Mouse (Mus musculus): Measurements from ENCODE around the gene Zrsr1.

Gene Zrsr1

DNA sequence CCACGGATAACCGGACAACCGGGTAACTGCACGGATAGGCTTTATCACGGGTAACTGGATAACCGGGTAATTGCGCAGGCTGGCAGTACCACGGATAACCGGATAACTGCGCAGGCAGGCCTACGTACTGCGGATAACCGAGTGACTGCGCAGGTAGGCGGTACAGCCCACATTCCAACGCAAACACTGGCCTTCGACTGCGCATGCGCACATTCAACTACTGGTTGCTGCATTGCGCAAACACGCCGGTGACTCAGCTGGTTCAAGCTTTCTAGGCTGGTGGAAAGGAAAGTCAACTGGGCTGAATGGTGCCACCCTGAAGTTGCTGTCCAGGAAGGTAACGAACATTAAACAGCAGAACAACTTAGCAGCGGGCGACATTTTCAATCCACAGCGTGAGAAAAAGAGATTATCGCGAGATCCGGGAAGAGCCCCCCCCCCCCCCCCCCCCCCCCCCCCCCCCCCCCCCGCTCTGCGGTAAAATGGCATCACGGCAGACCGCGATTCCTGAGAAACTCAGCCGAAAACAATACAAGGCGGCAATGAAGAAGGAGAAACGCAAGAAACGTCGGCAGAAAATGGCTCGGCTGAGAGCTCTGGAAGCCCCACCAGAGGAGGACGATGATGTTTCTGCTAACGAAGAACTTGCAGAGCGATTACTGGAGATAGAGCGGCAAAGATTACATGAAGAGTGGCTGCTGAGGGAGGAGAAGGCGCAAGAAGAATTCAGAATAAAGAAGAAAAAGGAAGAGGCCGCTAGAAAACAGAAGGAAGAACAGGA is 1.1 kb downstream of the Zrsr1 start:
- peak; percentile 71 to 72 for DNase-seq (ENCODE audit: low spot score in 2 of 2)

DNA sequence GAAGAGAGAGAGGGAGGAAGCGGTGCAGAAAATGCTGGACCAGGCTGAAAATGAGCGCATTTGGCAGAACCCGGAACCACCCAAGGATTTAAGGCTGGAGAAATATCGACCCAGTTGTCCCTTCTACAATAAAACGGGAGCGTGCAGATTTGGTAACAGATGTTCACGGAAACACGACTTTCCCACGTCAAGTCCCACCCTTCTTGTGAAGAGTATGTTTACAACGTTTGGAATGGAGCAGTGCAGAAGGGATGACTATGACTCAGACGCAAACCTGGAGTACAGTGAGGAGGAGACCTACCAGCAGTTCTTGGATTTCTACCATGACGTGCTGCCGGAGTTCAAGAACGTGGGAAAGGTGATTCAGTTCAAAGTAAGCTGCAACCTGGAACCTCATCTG is 1.8 kb downstream of the Zrsr1 start:
- DNase-seq (ENCODE audit: low spot score in 2 of 2): no peak

- DNase-seq (ENCODE audit: low spot score in 2 of 2): no peak
Measured at GRCm38 (mm10) chr11:22978215-22978614, 6.4 kb downstream of the Zrsr1 start.

DNA sequence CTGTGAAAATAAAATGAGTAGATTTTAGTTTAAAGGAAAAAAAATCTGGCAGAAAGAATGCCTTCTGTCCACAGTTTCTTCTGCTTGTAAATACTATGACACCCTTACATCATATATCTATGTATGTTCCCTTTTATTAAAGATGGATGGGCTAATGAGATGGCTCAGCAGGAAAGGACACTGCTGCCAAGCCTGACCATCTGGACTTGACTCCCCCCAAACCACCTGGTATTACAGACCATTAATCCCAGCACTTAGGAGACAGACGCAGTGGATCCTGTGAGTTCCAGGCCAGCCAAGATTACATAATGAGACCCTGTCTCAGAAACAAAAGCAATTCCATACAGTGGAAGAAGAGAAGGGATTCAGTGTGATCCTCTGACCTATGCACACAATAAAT is 6.9 kb downstream of the Zrsr1 start:
- DNase-seq (ENCODE audit: low spot score in 2 of 2): no peak

GRCm38 (mm10) chr11:22979221-22979620 is 7.4 kb downstream of the Zrsr1 start:
- DNase-seq (ENCODE audit: low spot score in 2 of 2): no peak

DNA sequence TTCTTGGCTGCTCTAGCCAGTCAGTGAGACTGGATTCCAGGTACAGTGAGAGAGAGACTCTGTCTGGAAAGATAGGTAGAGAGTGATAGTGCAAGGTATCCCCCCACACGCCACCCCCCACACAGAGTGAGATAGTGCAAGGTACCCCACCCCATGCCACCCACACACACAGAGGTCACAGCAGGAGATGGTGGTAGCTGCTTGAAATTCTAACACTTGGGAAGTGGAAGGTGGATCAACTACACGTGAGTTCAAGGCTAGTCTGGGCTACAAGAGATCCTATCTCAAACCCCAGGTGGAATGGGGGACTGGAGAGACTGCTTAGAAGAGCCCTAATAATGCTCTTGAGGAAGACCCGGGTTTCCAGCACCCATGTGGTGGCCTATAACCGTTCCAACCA is 9.2 kb downstream of the Zrsr1 start:
- DNase-seq (ENCODE audit: low spot score in 2 of 2): no peak

GRCm38 (mm10) chr11:22981543-22981950 is 9.7 kb downstream of the Zrsr1 start:
- DNase-seq (ENCODE audit: low spot score in 2 of 2): peak in 1 of 2 experiments; percentile 18

GRCm38 (mm10) chr11:22981984-22982757 is 10.4 kb downstream of the Zrsr1 start, which contains the start of the genes Gm28048 and Commd1:
Gene Gm28048 (minus strand): TSS chr11:22982090.
Gene Commd1 (minus strand): TSS chr11:22982382.
- peak; percentile 95 to 98 for DNase-seq (ENCODE audit: low spot score in 2 of 2)

DNA sequence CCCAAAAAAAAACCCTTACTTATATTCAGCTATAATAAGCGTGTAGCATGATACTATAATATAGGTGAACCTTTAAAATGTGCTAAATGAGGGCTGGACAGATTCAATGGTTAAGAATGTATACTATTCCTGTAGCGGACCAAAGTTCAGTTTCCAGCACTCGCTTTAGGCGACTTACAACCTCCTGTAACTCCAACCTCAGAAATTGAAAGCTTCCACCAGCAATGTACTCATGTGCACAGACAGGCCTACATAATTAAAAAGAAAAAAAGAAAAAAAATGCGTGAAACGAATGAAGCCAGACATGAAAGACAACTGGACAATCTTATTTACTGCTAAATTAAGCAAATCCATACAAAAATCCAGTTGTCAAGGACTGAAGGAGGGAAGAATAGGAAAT is 11.0 kb downstream of the Zrsr1 start:
- DNase-seq (ENCODE audit: low spot score in 2 of 2): no peak

- DNase-seq (ENCODE audit: low spot score in 2 of 2): no peak
Measured at GRCm38 (mm10) chr11:22985510-22985909, 13.7 kb downstream of the Zrsr1 start.

- peak in 1 of 2 experiments; percentile 23 for DNase-seq (ENCODE audit: low spot score in 2 of 2)
Measured at GRCm38 (mm10) chr11:22987357-22987756, 15.6 kb downstream of the Zrsr1 start.

GRCm38 (mm10) chr11:22989786-22990185 is 18.0 kb downstream of the Zrsr1 start:
- no peak for DNase-seq (ENCODE audit: low spot score in 2 of 2)

GRCm38 (mm10) chr11:22990393-22991126 is 18.8 kb downstream of the Zrsr1 start, which contains the start of gene Cct4:
Gene Cct4 (plus strand): TSS chr11:22990519.
- DNase-seq (ENCODE audit: low spot score in 2 of 2): peak; percentile 85 to 89

- no peak for DNase-seq (ENCODE audit: low spot score in 2 of 2)
Measured at GRCm38 (mm10) chr11:22991218-22991835, 19.5 kb downstream of the Zrsr1 start.

GRCm38 (mm10) chr11:22994271-22994670 is 22.5 kb downstream of the Zrsr1 start:
- DNase-seq (ENCODE audit: low spot score in 2 of 2): no peak

DNA sequence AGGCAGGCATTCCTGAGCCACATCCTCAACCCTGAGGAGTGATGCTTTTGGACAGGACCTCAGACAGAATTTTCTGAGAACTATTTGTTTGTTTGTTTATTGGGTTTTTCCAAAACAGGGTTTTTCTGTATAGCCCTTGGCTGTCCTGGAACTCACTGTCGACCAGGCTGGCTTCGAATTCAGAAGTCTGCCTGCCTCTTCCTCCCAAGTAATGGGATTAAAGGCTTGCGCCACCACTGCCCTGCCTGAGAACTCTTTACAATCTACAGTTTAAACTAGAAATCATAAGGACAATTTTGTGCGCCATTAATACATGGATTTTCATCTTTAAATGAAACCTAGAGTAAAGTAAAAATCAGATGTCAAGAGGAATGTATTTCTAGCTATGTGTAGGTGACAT is 23.7 kb downstream of the Zrsr1 start:
- DNase-seq (ENCODE audit: low spot score in 2 of 2): no peak

DNA sequence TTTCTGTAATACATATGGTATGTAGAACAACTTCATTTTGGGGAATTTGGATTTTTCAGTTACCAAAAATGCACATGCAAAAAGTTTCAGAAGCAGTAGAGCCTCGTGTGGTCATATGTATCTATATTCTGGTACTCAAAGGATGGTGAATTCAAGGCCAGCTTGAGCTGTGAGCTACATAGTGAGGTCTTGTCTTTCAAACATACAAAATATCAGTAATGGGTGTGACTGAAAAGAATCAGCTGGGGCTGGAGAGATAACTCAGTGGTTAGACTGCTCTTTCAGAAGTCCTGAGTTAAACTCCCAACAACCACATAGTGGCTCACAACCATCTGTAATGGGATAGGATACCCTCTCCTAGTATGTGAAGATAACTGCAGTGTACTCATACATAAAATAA is 26.5 kb downstream of the Zrsr1 start:
- no peak for DNase-seq (ENCODE audit: low spot score in 2 of 2)

GRCm38 (mm10) chr11:23005276-23005675 is 33.5 kb downstream of the Zrsr1 start:
- DNase-seq (ENCODE audit: low spot score in 2 of 2): no peak

DNA sequence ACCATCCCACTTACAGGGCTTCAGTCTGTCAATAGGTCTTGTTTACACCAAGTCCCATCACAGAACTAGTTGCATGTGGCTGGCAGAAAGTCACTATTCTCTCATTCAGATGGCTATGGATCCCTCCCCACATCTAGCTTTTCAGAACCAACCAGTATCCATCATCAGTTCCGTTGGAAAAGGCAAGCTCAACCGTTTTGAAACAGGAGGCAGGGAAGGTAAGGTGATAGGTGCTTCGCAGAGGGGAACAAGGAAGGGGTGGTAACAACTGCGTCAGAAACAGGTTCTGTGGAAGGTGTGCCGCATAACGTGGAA is 35.3 kb downstream of the Zrsr1 start:
- no peak for DNase-seq (ENCODE audit: low spot score in 2 of 2)

DNA sequence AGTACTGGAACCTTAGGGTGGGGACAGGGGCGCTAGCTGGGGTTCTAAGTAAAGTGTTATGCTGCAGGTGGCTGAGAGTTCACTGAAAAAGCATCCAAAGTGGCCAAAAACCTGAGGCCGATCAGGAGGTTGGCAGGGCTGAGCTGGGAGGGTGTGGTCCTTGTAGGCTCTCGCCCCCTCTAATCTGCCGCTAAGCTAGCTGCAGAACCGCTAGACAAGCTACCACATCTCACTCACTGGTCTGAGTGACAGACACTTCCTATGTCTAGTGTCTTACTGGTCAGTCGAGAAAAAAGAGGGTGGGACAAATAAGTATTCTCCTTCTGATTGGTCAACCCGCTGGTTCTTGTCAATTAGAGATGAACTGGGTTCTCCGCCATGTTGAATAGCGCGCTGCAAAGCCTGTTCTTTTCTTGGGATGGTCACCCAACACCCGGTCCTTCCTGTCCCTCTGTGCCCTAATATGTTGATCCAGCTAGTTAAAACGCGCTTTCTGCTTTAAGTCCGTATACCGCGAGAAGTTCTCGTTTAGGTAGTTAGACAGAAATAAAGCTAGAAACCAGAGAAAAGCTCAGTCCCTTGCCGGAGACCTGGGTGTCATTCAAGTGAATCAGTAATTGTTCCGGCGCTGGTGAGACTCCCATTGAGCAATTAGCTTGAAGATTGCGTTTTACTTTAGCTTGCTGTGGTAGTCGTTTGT is 35.8 kb downstream of the Zrsr1 start, which contains the start of gene Fam161a:
Fam161a (plus strand) TSS at position 51 of the 700 bp plus-strand sequence.
- peak; percentile 32 to 59 for DNase-seq (ENCODE audit: low spot score in 2 of 2)

DNA sequence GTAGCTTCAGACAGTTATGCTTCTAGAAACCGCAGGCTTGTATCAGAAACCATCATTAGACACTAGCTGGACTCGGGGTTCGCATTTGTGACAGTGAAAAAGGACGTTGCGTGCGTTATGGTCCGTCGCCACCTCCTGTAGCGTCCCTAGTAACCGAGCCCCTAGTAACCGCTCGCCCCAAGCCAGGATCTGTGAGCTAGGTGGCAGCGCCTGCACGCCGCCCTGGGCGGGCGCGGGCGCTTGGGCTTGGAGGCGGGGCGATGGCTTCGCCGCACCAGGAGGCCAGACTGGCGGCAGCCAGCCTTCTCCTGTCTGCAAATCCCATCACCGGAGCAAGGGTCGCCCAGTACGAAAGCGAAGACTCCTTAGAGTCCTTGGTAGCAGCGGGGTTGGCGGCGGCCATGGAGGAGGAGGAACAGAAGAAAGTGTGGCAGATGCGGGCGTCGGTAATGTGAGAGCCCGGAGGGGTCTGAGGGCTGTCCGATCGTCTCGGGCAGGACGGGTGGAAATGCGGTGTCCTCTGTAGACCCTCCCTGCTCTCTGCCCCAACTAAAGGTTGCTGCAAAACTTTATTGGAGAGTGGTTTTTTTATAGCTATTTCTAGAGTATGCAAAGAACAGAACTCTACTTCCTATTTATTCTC is 36.5 kb downstream of the Zrsr1 start:
- DNase-seq (ENCODE audit: low spot score in 2 of 2): peak; percentile 69 to 74

Data from spleen, postnatal 14 days (tissue).